Mouse (Mus musculus) mouse trophoblast stem cell (cell line): ENCODE results near the gene Git2.

Source experiments
- in situ Hi-C, 2 experiments: fragments of 300-500 bp; cut with MseI, MboI; formaldehyde crosslinking; loops; 2 replicates in 1 of 2; 3 replicates in 1 of 2; pipeline ENCODE4 v1.15.1; 2025

Git2 gene

GRCm38 (mm10) chr5:114764812-114765735, 10.2 kb downstream of the Git2 start:
- in situ Hi-C loops, result no loop called here

- in situ Hi-C loops, result no loop called here
Measured at GRCm38 (mm10) chr5:114761980-114762379, 13.3 kb downstream of the Git2 start.

GRCm38 (mm10) chr5:114759536-114760090, 15.7 kb downstream of the Git2 start:
- in situ Hi-C loops, result no loop called here

GRCm38 (mm10) chr5:114753384-114753783, 21.9 kb downstream of the Git2 start:
- in situ Hi-C loops, result no loop called here

GRCm38 (mm10) chr5:114752397-114752796, 22.9 kb downstream of the Git2 start:
- in situ Hi-C loops, result no loop called here

GRCm38 (mm10) chr5:114750325-114750724, 25.0 kb downstream of the Git2 start:
- in situ Hi-C loops, result no loop called here

- in situ Hi-C loops, result no loop called here
Measured at GRCm38 (mm10) chr5:114747521-114747920, 27.8 kb downstream of the Git2 start.

- in situ Hi-C loops, result no loop called here
Measured at GRCm38 (mm10) chr5:114746886-114747285, 28.4 kb downstream of the Git2 start.

GRCm38 (mm10) chr5:114745581-114745980, 29.7 kb downstream of the Git2 start:
- in situ Hi-C loops, result no loop called here

GRCm38 (mm10) chr5:114743697-114744090, 31.6 kb downstream of the Git2 start:
- in situ Hi-C loops, result no loop called here

GRCm38 (mm10) chr5:114742998-114743696, 32.2 kb downstream of the Git2 start:
- in situ Hi-C loops, result no loop called here

GRCm38 (mm10) chr5:114742572-114742971, 32.7 kb downstream of the Git2 start:
- in situ Hi-C loops, result no loop called here

GRCm38 (mm10) chr5:114740595-114740994, 34.7 kb downstream of the Git2 start:
- in situ Hi-C loops, result no loop called here

- in situ Hi-C loops, result no loop called here
Measured at GRCm38 (mm10) chr5:114738707-114739241, 36.5 kb downstream of the Git2 start.

GRCm38 (mm10) chr5:114737090-114737887, 38.0 kb downstream of the Git2 start:
- in situ Hi-C loops, result no loop called here

- in situ Hi-C loops, result no loop called here
Measured at GRCm38 (mm10) chr5:114733606-114734005, 41.7 kb downstream of the Git2 start.

- in situ Hi-C loops, result no loop called here
Measured at GRCm38 (mm10) chr5:114731969-114732368, 43.3 kb downstream of the Git2 start.

- in situ Hi-C loops, result no loop called here
Measured at GRCm38 (mm10) chr5:114731498-114731897, 43.8 kb downstream of the Git2 start.

GRCm38 (mm10) chr5:114730129-114730528, 45.2 kb downstream of the Git2 start:
- in situ Hi-C loops, result no loop called here

GRCm38 (mm10) chr5:114728160-114728559, 47.2 kb downstream of the Git2 start:
- in situ Hi-C loops, result no loop called here

GRCm38 (mm10) chr5:114722846-114723245, 52.5 kb downstream of the Git2 start:
- in situ Hi-C loops, result no loop called here
